Mouse (Mus musculus) embryonic fibroblast, embryonic 13.5 days (primary cell): Measurements from ENCODE around the gene Olfr165. TPM values are rescaled to one million over a fixed set of nuclear protein-coding genes. Genes with fewer than 3 reads are reported as not detected.
"Not testable (repeated sequence)": the region's sequence is repeated elsewhere in the genome, so short reads cannot be mapped to it uniquely, and the experiment has no call there.

Experiments used
- H3K27ac ChIP-seq: 2 replicates; pipeline ENCODE4 v1.5.1; 2012; ENCODE audit warnings: low read length, control low read depth, inconsistent platforms; ENCODE audit not compliant: insufficient read depth
- H3K4me1 ChIP-seq: 2 replicates; pipeline ENCODE4 v1.6.1; 2011; ENCODE audit warnings: low read length; ENCODE audit not compliant: control insufficient read depth, insufficient read depth
- H3K4me3 ChIP-seq: 2 replicates; pipeline ENCODE4 v1.5.1; 2011; ENCODE audit warnings: mild to moderate bottlenecking, control low read depth, low read length; ENCODE audit not compliant: insufficient read depth
- CTCF ChIP-seq: IDR thresholded peaks from 2 replicates; pipeline ENCODE4 v1.5.1; 2011; ENCODE audit warnings: mild to moderate bottlenecking, control low read depth, low read length, moderate library complexity, borderline replicate concordance; ENCODE audit not compliant: insufficient read depth
- POLR2A ChIP-seq: IDR thresholded peaks from 2 replicates; pipeline ENCODE4 v1.6.1; 2011; ENCODE audit warnings: low read depth, mild to moderate bottlenecking, control low read depth, low read length, moderate library complexity
- polyA plus RNA-seq: library from polyadenylated mRNA; stranded (reverse); fragments of >200 nt; gene quantifications from 2 replicates; pipeline ENCODE4 v1.2.4, GENCODE M21; 2011; ENCODE audit warnings: low read depth; ENCODE audit not compliant: missing spikeins, insufficient read length

Olfr165 gene
- polyA plus RNA-seq = not detected in 2 replicates

DNA sequence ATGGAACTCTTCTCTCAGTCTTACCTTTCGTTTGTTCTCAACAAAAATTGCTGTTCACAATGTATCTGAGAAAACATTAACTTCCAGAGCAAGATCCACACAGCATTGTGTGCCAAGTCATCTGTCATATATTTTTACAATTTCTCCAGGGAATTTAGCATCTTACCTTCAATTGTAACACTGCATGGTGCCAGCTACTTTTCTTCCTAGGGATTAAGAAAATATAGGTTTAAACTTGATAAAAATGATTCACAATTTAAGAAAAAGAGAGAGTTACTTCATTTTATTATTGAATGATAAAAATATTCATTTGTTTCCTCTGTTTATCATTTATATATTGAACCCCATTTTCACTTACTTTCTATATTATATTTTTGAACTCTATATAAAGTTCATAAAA lies at the start of gene Olfr165:
Olfr165 (minus strand) TSS at position 101 of the 400 bp plus-strand sequence.
- H3K27ac ChIP-seq = no peak within 1 kb of the TSS
- H3K4me3 ChIP-seq = no peak within 1 kb of the TSS
- no peak for TF ChIP-seq CTCF
- TF ChIP-seq POLR2A = no peak
- H3K4me1 ChIP-seq = no peaks in the 10 kb centered on the region

DNA sequence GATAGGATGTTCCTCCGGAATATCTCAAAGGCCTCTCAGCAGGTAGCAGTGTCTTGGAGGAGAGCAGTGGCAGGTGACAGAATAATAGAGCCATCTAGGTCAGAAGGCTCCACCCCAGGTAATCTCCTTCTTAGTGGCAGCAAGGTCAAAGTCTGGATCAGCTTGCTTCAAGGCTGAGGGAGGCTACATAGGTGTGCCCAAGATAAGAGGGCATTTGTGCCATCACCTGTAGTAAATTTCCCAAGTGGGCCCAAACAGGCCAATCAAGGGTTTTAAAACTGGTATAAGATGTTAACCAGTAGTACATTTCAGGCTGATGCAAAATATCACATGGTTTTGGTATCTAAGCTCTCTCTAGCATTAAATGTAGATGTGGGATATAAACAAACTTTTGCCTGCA lies 41.4 kb upstream of the Olfr165 start:
- Histone ChIP-seq H3K4me1 (no peaks in the 10 kb centered on the region), H3K4me3 (no peak overlapping the region), H3K27ac (no peak overlapping the region)
- TF ChIP-seq POLR2A (no peak), CTCF (no peak)

DNA sequence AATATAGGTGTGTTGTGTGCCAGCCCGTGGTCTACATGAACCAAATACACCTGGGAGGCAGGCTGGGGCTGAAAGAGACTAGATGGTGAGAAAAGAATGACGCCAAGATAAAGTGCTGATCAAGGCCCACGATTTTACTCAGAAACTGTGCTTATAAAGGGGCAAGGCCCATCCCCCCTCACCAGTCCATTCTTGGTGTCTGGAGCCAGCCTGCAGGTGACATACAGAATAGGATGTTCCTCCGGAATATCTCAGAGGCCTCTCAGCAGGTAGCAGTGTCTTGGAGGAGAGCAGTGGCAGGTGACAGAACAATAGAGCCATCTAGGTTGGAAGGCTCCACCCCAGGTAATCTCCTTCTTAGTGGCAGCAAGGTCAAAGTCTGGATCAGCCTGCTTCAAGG lies 35.8 kb upstream of the Olfr165 start:
- not testable (repeated sequence) for H3K27ac ChIP-seq, H3K4me1 ChIP-seq

DNA sequence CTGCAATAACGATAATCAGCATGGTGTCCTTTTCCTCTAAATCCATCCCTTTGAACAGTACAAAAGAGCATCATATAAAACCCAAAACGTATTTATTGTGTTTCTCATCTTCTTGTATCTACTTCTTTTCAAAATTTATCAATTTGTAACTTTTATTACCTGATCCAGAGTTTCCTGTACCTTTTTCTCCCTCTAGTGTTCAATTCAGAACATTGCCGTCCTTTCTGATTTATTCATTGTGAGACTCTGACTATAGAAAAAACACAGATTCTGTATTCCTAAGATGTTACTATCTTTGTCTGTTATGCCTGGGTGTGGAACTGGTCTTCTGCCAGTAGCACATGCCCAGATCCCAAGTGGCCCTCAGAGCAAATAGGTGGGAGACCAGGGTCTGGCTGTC lies 35.0 kb downstream of the Olfr165 start:
- H3K4me1 ChIP-seq = no peaks in the 10 kb centered on the region
- TF ChIP-seq POLR2A (no peak), CTCF (no peak)
- H3K27ac ChIP-seq = no peak overlapping the region
- H3K4me3 ChIP-seq = no peak overlapping the region

More for the DNA sequence above, 35.8 kb upstream of the Olfr165 start:
- not testable (repeated sequence) for H3K4me3 ChIP-seq

Other genes with a start within 250 kb of the Olfr165 start
- not detected in 2 replicates for gene Olfr164, start 109.1 kb downstream of the Olfr165 start, polyA plus RNA-seq
- gene Olfr166, start 60.6 kb upstream of the Olfr165 start, polyA plus RNA-seq = not detected in 2 replicates
- gene Olfr167, start 99.1 kb upstream of the Olfr165 start, polyA plus RNA-seq = not detected in 2 replicates
- gene Olfr168, start 112.4 kb upstream of the Olfr165 start, polyA plus RNA-seq = not detected in 2 replicates
- gene Olfr169, start 148.7 kb upstream of the Olfr165 start, polyA plus RNA-seq = not detected in 2 replicates
- not detected in 2 replicates for gene Olfr170, start 188.7 kb upstream of the Olfr165 start, polyA plus RNA-seq
- not detected in 2 replicates for gene Olfr171, start 206.8 kb upstream of the Olfr165 start, polyA plus RNA-seq